Mouse (Mus musculus) bone marrow macrophage, adult 2 months (primary cell): Measurements from ENCODE around the gene Ccnjl. TPM values are rescaled to one million over a fixed set of nuclear protein-coding genes. Genes with fewer than 3 reads are reported as not detected.
A peak's percentile ranks its signal among the peaks of the same experiment; 100 is the strongest.

Source experiments
- H3K27ac ChIP-seq: 2 replicates; pipeline ENCODE4 v1.5.1; 2012; ENCODE audit warnings: low read depth, low read length; ENCODE audit not compliant: insufficient read depth
- H3K4me1 ChIP-seq: 2 replicates; pipeline ENCODE4 v1.6.1; 2012; ENCODE audit warnings: low read length; ENCODE audit not compliant: control insufficient read depth, insufficient read depth
- H3K4me3 ChIP-seq: 2 replicates; pipeline ENCODE4 v1.5.1; 2012; ENCODE audit warnings: mild to moderate bottlenecking, low read length, moderate library complexity; ENCODE audit not compliant: insufficient read depth
- CTCF ChIP-seq: IDR thresholded peaks from 2 replicates; pipeline ENCODE4 v1.5.1; 2012; ENCODE audit warnings: low read depth, mild to moderate bottlenecking, low read length, moderate library complexity
- POLR2A ChIP-seq: IDR thresholded peaks from 2 replicates; pipeline ENCODE4 v1.6.1; 2012; ENCODE audit warnings: mild to moderate bottlenecking, low read depth, low read length, borderline replicate concordance
- polyA plus RNA-seq: library from polyadenylated mRNA; stranded (reverse); fragments of >200 nt; gene quantifications from 2 replicates; pipeline ENCODE4 v1.2.4, GENCODE M21; 2012; ENCODE audit not compliant: missing spikeins, insufficient read depth, insufficient read length

The Ccnjl gene
- polyA plus RNA-seq: not detected in 2 replicates

GRCm38 (mm10) chr11:43528683-43529499 is at the start of gene Ccnjl:
Ccnjl (plus strand) TSS chr11:43528784.
- H3K27ac ChIP-seq: no peak within 1 kb of the TSS
- TF ChIP-seq CTCF (no peak), POLR2A (no peak)

GRCm38 (mm10) chr11:43479376-43479775 is 49.2 kb upstream of the Ccnjl start:
- Histone ChIP-seq H3K4me1 (peaks cover 28% of the 10 kb centered on the region), H3K4me3 (no peak overlapping the region), H3K27ac (peak overlapping the region; percentile 11; the same call in 1 of the 2 replicates)
- TF ChIP-seq POLR2A (no peak), CTCF (no peak)

More at GRCm38 (mm10) chr11:43528683-43529499, at the start of gene Ccnjl:
- no peaks in the 10 kb centered on the region for H3K4me1 ChIP-seq
- peak within 1 kb of the TSS; percentile 52 for H3K4me3 ChIP-seq

GRCm38 (mm10) chr11:43480561-43480960 is 48.0 kb upstream of the Ccnjl start:
- no peak for TF ChIP-seq CTCF
- no peak for TF ChIP-seq POLR2A
- Histone ChIP-seq H3K27ac (no peak overlapping the region), H3K4me1 (peaks cover 27% of the 10 kb centered on the region), H3K4me3 (no peak overlapping the region)

GRCm38 (mm10) chr11:43481672-43482522 is 46.7 kb upstream of the Ccnjl start:
- Histone ChIP-seq H3K4me3 (no peak overlapping the region), H3K4me1 (peaks cover 21% of the 10 kb centered on the region), H3K27ac (no peak overlapping the region)
- TF ChIP-seq POLR2A (no peak), CTCF (no peak)

- Histone ChIP-seq H3K4me1 (peaks cover 18% of the 10 kb centered on the region), H3K27ac (no peak overlapping the region), H3K4me3 (no peak overlapping the region)
- TF ChIP-seq CTCF (no peak), POLR2A (no peak)
These were observed 45.3 kb upstream of the Ccnjl start for GRCm38 (mm10) chr11:43483122-43483792.

- no peak for TF ChIP-seq POLR2A
- TF ChIP-seq CTCF: no peak
- Histone ChIP-seq H3K4me1 (peaks cover 13% of the 10 kb centered on the region), H3K27ac (no peak overlapping the region), H3K4me3 (no peak overlapping the region)
These were observed 44.5 kb upstream of the Ccnjl start for GRCm38 (mm10) chr11:43484057-43484456.

GRCm38 (mm10) chr11:43484652-43485051 is 43.9 kb upstream of the Ccnjl start:
- no peak for TF ChIP-seq CTCF
- no peak for TF ChIP-seq POLR2A
- peaks cover 7% of the 10 kb centered on the region for H3K4me1 ChIP-seq
- H3K27ac ChIP-seq: no peak overlapping the region
- H3K4me3 ChIP-seq: no peak overlapping the region

- H3K4me1 ChIP-seq: 0 out of 2 replicates have a peak, but pooled peaks cover 2% of the 10 kb centered on the region
- TF ChIP-seq POLR2A (no peak), CTCF (no peak)
- no peak overlapping the region for H3K27ac ChIP-seq
- no peak overlapping the region for H3K4me3 ChIP-seq
These were observed 42.7 kb upstream of the Ccnjl start for GRCm38 (mm10) chr11:43485855-43486254.

- TF ChIP-seq POLR2A (no peak), CTCF (peak; percentile 93)
- no peak overlapping the region for H3K4me3 ChIP-seq
- peaks cover 11% of the 10 kb centered on the region for H3K4me1 ChIP-seq
- H3K27ac ChIP-seq: no peak overlapping the region
These were observed 35.9 kb upstream of the Ccnjl start for GRCm38 (mm10) chr11:43492663-43493062.
